Mouse (Mus musculus): ENCODE measurements around the gene Gpr87. TPM values are rescaled to one million over a fixed set of nuclear protein-coding genes. Genes with fewer than 3 reads are reported as not detected.

Gpr87 gene
- polyA plus RNA-seq, 1 experiment = not detected

DNA sequence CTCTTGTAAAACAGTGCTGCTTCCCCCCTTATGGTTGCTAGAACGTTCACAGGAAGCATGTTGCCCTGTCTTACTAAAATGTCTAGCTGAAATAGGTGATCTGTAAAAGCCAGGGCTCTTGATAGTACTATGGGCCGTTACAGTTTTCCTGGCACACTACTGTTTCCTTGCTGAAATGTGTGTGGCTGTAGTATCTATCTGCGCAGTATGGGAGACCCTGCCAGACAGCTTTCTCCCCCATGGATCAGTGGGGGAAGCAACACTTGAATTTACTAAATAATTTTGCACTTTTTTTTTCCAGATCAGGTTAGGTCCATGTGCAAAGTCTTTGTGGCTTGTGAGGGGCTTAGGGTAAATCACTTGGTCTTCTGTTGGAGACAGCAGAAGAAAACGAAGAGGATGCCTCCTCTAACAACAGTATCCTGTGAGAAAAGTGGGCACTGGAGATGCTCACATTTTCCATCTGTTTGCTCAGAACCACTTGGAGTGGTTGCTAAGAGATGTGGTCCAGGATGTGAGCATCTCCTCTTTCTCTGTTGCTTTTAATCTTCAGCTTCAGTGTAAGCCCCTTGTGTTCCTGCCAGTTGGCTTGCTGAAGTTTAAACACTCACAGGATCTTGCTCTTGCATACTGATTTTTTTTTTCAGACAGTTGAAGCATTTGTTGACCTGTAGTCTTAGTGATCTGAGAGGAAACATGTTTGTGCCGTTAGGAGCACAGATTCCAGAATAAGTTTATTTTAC is 58.8 kb downstream of the Gpr87 start:
- no peaks in the 10 kb centered on the region for H3K27me3 ChIP-seq (ENCODE audit: control insufficient read depth, insufficient read depth, insufficient read length)
- no peaks in the 10 kb centered on the region for H3K36me3 ChIP-seq (ENCODE audit: control insufficient read depth, insufficient read depth)
- H3K79me3 ChIP-seq (ENCODE audit: low read depth) = no peaks in the 10 kb centered on the region
- no peak overlapping the region for H3K4me3 ChIP-seq (ENCODE audit: insufficient read depth, poor library complexity, severe bottlenecking)
- H3ac ChIP-seq (ENCODE audit: control insufficient read depth, insufficient read length, low read depth) = no peak overlapping the region
- TF ChIP-seq MYOD1 (IDR thresholded peaks at IDR 0.05; ENCODE audit: control insufficient read depth, insufficient read length, low read depth) (no peak), CEBPB (IDR thresholded peaks at IDR 0.05; ENCODE audit: low read depth) (no peak), MYOG (IDR thresholded peaks at IDR 0.05; ENCODE audit: control insufficient read depth, extremely low read depth, insufficient read length) (no peak), MAX (IDR thresholded peaks at IDR 0.05) (no peak), CTCF (IDR thresholded peaks at IDR 0.05; ENCODE audit: control insufficient read depth, insufficient read depth, insufficient read length) (no peak), FOSL1 (IDR thresholded peaks at IDR 0.05; ENCODE audit: insufficient read depth, low read length, poor library complexity, severe bottlenecking) (no peak), USF1 (IDR thresholded peaks at IDR 0.05; ENCODE audit: low read depth) (no peak)
- no peaks in the 10 kb centered on the region for H3K79me2 ChIP-seq (ENCODE audit: control insufficient read depth, insufficient read depth)

DNA sequence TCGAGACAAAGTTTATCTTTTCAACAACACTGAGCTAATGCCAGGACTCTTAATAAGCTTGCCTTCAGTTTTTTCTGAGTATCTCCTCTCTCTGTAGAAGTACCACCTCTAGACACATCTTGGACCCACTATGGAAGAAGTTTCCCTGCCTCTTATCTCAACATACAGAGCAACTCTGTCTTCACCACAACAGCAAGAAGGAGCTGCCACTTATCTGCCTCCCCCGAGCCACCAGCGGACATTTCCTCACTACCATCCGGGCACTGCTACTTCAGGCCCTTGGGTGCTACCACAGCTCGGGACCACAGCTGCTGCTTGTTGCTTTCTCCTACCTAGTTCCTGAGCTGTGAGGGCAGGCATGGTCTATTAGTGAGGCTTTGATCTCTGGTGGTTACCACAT is 61.7 kb downstream of the Gpr87 start:
- H3K79me2 ChIP-seq (ENCODE audit: control insufficient read depth, insufficient read depth) = no peaks in the 10 kb centered on the region
- no peak overlapping the region for H3ac ChIP-seq (ENCODE audit: control insufficient read depth, insufficient read length, low read depth)
- TF ChIP-seq MYOD1 (IDR thresholded peaks at IDR 0.05; ENCODE audit: control insufficient read depth, insufficient read length, low read depth) (no peak), MYOG (IDR thresholded peaks at IDR 0.05; ENCODE audit: control insufficient read depth, extremely low read depth, insufficient read length) (no peak), MAX (IDR thresholded peaks at IDR 0.05) (no peak), USF1 (IDR thresholded peaks at IDR 0.05; ENCODE audit: low read depth) (no peak), CEBPB (IDR thresholded peaks at IDR 0.05; ENCODE audit: low read depth) (no peak), FOSL1 (IDR thresholded peaks at IDR 0.05; ENCODE audit: insufficient read depth, low read length, poor library complexity, severe bottlenecking) (no peak), CTCF (IDR thresholded peaks at IDR 0.05; ENCODE audit: control insufficient read depth, insufficient read depth, insufficient read length) (no peak)
- no peaks in the 10 kb centered on the region for H3K27me3 ChIP-seq (ENCODE audit: control insufficient read depth, insufficient read depth, insufficient read length)
- H3K4me3 ChIP-seq (ENCODE audit: insufficient read depth, poor library complexity, severe bottlenecking) = no peak overlapping the region
- H3K79me3 ChIP-seq (ENCODE audit: low read depth) = no peaks in the 10 kb centered on the region
- no peaks in the 10 kb centered on the region for H3K36me3 ChIP-seq (ENCODE audit: control insufficient read depth, insufficient read depth)

DNA sequence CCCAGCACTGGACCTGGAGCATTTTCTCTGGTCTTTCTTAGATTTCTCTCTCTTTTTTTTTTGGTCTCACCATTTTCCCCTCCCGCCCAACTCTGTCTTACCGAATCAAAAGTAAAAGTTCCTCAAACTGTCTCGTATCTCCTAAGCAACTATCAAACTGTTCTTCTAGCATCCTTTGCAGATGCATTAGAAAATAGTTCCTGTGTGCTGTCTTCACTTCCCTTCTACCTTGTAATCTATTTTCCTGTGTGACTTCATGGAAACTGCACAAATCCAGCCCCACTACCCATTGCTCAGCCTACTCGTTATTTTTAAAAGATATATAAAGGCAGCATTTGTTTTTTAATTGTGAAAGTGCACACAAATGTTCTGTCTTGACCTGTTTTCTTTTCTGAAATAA is 62.9 kb downstream of the Gpr87 start:
- H3ac ChIP-seq (ENCODE audit: control insufficient read depth, insufficient read length, low read depth) = no peak overlapping the region
- TF ChIP-seq FOSL1 (IDR thresholded peaks at IDR 0.05; ENCODE audit: insufficient read depth, low read length, poor library complexity, severe bottlenecking) = no peak
- TF ChIP-seq CTCF (IDR thresholded peaks at IDR 0.05; ENCODE audit: control insufficient read depth, insufficient read depth, insufficient read length) = no peak
- TF ChIP-seq MYOD1 (IDR thresholded peaks at IDR 0.05; ENCODE audit: control insufficient read depth, insufficient read length, low read depth) = no peak
- TF ChIP-seq CEBPB (IDR thresholded peaks at IDR 0.05; ENCODE audit: low read depth) = no peak
- no peak for TF ChIP-seq MAX (IDR thresholded peaks at IDR 0.05)
- no peak for TF ChIP-seq USF1 (IDR thresholded peaks at IDR 0.05; ENCODE audit: low read depth)
- TF ChIP-seq MYOG (IDR thresholded peaks at IDR 0.05; ENCODE audit: control insufficient read depth, extremely low read depth, insufficient read length) = no peak
- H3K4me3 ChIP-seq (ENCODE audit: insufficient read depth, poor library complexity, severe bottlenecking) = no peak overlapping the region
- H3K79me3 ChIP-seq (ENCODE audit: low read depth) = no peaks in the 10 kb centered on the region
- H3K79me2 ChIP-seq (ENCODE audit: control insufficient read depth, insufficient read depth) = no peaks in the 10 kb centered on the region
- H3K36me3 ChIP-seq (ENCODE audit: control insufficient read depth, insufficient read depth) = no peaks in the 10 kb centered on the region
- H3K27me3 ChIP-seq (ENCODE audit: control insufficient read depth, insufficient read depth, insufficient read length) = no peaks in the 10 kb centered on the region

DNA sequence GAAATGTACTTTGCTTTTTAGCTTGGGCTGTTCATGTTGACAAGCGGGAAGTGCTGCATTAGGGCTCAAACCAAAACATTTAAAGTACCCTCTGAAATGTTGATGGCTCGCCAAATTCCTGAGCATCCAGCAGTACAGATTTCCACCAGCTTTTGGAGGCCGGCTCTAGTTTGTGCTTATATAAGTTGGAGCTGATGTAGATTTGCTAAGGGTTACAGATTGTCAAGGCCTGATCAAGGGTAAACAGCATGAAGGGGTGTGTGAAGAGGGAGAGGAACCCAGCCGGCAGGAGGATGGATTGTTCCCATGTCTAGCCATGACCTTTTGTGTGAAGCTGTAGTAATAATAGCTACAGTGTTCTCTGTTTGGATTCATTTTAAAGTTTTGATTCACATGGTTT is 63.8 kb downstream of the Gpr87 start:
- Histone ChIP-seq H3K27me3 (ENCODE audit: control insufficient read depth, insufficient read depth, insufficient read length) (no peaks in the 10 kb centered on the region), H3K79me2 (ENCODE audit: control insufficient read depth, insufficient read depth) (no peaks in the 10 kb centered on the region), H3K79me3 (ENCODE audit: low read depth) (no peaks in the 10 kb centered on the region), H3K36me3 (ENCODE audit: control insufficient read depth, insufficient read depth) (no peaks in the 10 kb centered on the region), H3K4me3 (ENCODE audit: insufficient read depth, poor library complexity, severe bottlenecking) (no peak overlapping the region), H3ac (ENCODE audit: control insufficient read depth, insufficient read length, low read depth) (no peak overlapping the region)
- no peak for TF ChIP-seq FOSL1 (IDR thresholded peaks at IDR 0.05; ENCODE audit: insufficient read depth, low read length, poor library complexity, severe bottlenecking)
- TF ChIP-seq CEBPB (IDR thresholded peaks at IDR 0.05; ENCODE audit: low read depth) = no peak
- no peak for TF ChIP-seq USF1 (IDR thresholded peaks at IDR 0.05; ENCODE audit: low read depth)
- no peak for TF ChIP-seq MYOD1 (IDR thresholded peaks at IDR 0.05; ENCODE audit: control insufficient read depth, insufficient read length, low read depth)
- no peak for TF ChIP-seq MYOG (IDR thresholded peaks at IDR 0.05; ENCODE audit: control insufficient read depth, extremely low read depth, insufficient read length)
- TF ChIP-seq CTCF (IDR thresholded peaks at IDR 0.05; ENCODE audit: control insufficient read depth, insufficient read depth, insufficient read length) = no peak
- TF ChIP-seq MAX (IDR thresholded peaks at IDR 0.05) = no peak

DNA sequence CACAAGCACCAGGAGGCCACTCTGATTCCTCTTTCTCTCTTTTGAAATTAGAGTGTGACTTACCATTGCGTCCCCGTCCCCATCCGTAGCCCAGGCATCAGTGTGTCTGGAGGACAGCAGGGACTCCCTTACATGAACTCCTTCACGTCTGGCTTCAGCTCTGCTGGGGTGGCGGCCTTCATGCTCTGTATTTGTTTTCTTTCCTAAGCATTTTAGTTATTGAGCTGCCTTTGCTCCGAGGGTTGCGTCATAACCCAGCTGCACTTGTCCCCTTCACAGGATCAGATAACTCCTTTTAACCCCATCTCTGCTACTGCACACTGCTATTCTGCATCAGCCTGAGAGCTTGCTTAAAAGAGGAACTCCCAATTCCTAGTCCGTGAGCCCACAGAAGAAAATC is 64.5 kb downstream of the Gpr87 start:
- no peaks in the 10 kb centered on the region for H3K79me2 ChIP-seq (ENCODE audit: control insufficient read depth, insufficient read depth)

More for the DNA sequence above, 64.5 kb downstream of the Gpr87 start:
- Histone ChIP-seq H3K4me3 (ENCODE audit: insufficient read depth, poor library complexity, severe bottlenecking) (no peak overlapping the region), H3K79me3 (ENCODE audit: low read depth) (no peaks in the 10 kb centered on the region), H3K27me3 (ENCODE audit: control insufficient read depth, insufficient read depth, insufficient read length) (no peaks in the 10 kb centered on the region), H3K36me3 (ENCODE audit: control insufficient read depth, insufficient read depth) (no peaks in the 10 kb centered on the region), H3ac (ENCODE audit: control insufficient read depth, insufficient read length, low read depth) (no peak overlapping the region)
- TF ChIP-seq MYOD1 (IDR thresholded peaks at IDR 0.05; ENCODE audit: control insufficient read depth, insufficient read length, low read depth) (no peak), FOSL1 (IDR thresholded peaks at IDR 0.05; ENCODE audit: insufficient read depth, low read length, poor library complexity, severe bottlenecking) (no peak), CEBPB (IDR thresholded peaks at IDR 0.05; ENCODE audit: low read depth) (no peak), MYOG (IDR thresholded peaks at IDR 0.05; ENCODE audit: control insufficient read depth, extremely low read depth, insufficient read length) (no peak), USF1 (IDR thresholded peaks at IDR 0.05; ENCODE audit: low read depth) (no peak), CTCF (IDR thresholded peaks at IDR 0.05; ENCODE audit: control insufficient read depth, insufficient read depth, insufficient read length) (no peak), MAX (IDR thresholded peaks at IDR 0.05) (no peak)

All from C2C12 (cell line).